ENCODE assay signal across 19 mouse cellular contexts in genomic region chr15:70606896-70607295, GRCm38 (mm10).
DNase-seq lines count a peak whose midpoint lies in the region; TF ChIP-seq lines count a peak whose summit lies in the region.
"Had no signal": no experiment of that assay in that cellular context is flagged by ENCODE, and none has a peak within 500 bp of the region (broad histone marks: within the 10 kb centered on the region; RNA-seq: fewer than 3 reads in every experiment).

No protein-coding gene starts in this region.

- H3K4me3 ChIP-seq in left cerebral cortex, adult 2 months = no peak overlapping the region
- H3K4me3 ChIP-seq: embryonic facial prominence, embryonic 12.5 days; forebrain, embryonic 13.5 days; heart, embryonic 13.5 days; hindbrain, embryonic 15.5 days had no signal

- peak; percentile 7 to 40 for DNase-seq in frontal cortex, adult 2 months (ENCODE audit: extremely low spot score in 1 of 2, low spot score in 1 of 2)
- DNase-seq in frontal cortex, postnatal 14 days (ENCODE audit: low spot score in 2 of 2) = no peak
- DNase-seq in left cerebral cortex, adult 2 months (ENCODE audit: extremely low spot score in 1 of 2, low spot score in 2 of 2) = no peak
- no peak for DNase-seq in left cerebral cortex, adult 18-20 months (ENCODE audit: low spot score in 2 of 2)
- peak; percentile 76 for DNase-seq in brain, adult 2 months (ENCODE audit: low read depth, low spot score)
- peak; percentile 9 to 17 for DNase-seq in left cerebral cortex, postnatal 14 days (ENCODE audit: low spot score in 2 of 2)
- no peak for DNase-seq in adrenal gland, postnatal 36 days
- DNase-seq: adrenal gland, adult 2 months; adrenal gland, postnatal 25 days; cerebellum, adult 11-12 months; cerebellum, adult 9-10 months; cerebellum, postnatal 25 days; gastrocnemius, postnatal 36 days; heart, adult 11 months; heart, postnatal 36 days had no signal

- TF ChIP-seq CTCF in left cerebral cortex, adult 2 months (IDR thresholded peaks at IDR 0.05) = no peak

- intact Hi-C loops in left cerebral cortex, adult 2 months (cut with DNase I) = no loop called here
- intact Hi-C loops in left cerebral cortex, postnatal 14 days (cut with DNase I) = no loop called here

- H3K27ac ChIP-seq in left cerebral cortex, adult 2 months = peak overlapping the region; percentile 11; the same call in 1 of the 2 replicates
- H3K27ac ChIP-seq: embryonic facial prominence, embryonic 12.5 days; forebrain, embryonic 13.5 days; heart, embryonic 13.5 days; hindbrain, embryonic 15.5 days had no signal

Comparison
In these comparisons a context has a peak if more than half of its experiments do, and no peak if none do; other contexts are left out.
1. DNase-seq: peak in frontal cortex, adult 2 months (2 of 2), brain, adult 2 months (single experiment) and left cerebral cortex, postnatal 14 days (2 of 2); none in frontal cortex, postnatal 14 days (0 of 2), left cerebral cortex, adult 2 months (0 of 2), left cerebral cortex, adult 18-20 months (0 of 2) and adrenal gland, postnatal 36 days (0 of 2).